Mouse (Mus musculus): ENCODE measurements around the gene Lhx2. TPM values are rescaled to one million over a fixed set of nuclear protein-coding genes. Genes with fewer than 3 reads are reported as not detected.

Gene Lhx2
- polyA plus RNA-seq, 1 experiment from 2014 or later, result 0.70 TPM

GRCm38 (mm10) chr2:38346881-38347764, 8.0 kb downstream of the Lhx2 start:
- Histone ChIP-seq H3K36me3 (no peaks in the 10 kb centered on the region), H3K9ac (no peak overlapping the region), H3K4me2 (peak overlapping the region; percentile 66; the same call in 1 of the 2 replicates), H3K27ac (ENCODE audit: poor library complexity, severe bottlenecking) (no peak overlapping the region), H3K27me3 (replicated peaks) (peaks cover 90% of the 10 kb centered on the region), H3K4me3 (0 out of 2 replicates have a peak overlapping the region, but pooled peaks have one; percentile 40), H3K4me1 (replicated peaks) (peaks cover 30% of the 10 kb centered on the region), H3K9me3 (replicated peaks) (no peaks in the 10 kb centered on the region)
- WGBS, result 2% methylated on average over 15 of the region's 15 CpGs
- no peak for ATAC-seq (ENCODE audit: insufficient number of reproducible peaks, low FRiP score)

- H3K9ac ChIP-seq, result 0 out of 2 replicates have a peak overlapping the region, but pooled peaks have one; percentile 25
- H3K4me2 ChIP-seq, result peak overlapping the region; percentile 66
- H3K9me3 ChIP-seq (replicated peaks), result no peaks in the 10 kb centered on the region
- peaks cover 93% of the 10 kb centered on the region for H3K27me3 ChIP-seq (replicated peaks)
- H3K4me3 ChIP-seq, result peak overlapping the region; percentile 40
- peaks cover 32% of the 10 kb centered on the region for H3K4me1 ChIP-seq (replicated peaks)
- H3K27ac ChIP-seq (ENCODE audit: poor library complexity, severe bottlenecking), result no peak overlapping the region
- no peaks in the 10 kb centered on the region for H3K36me3 ChIP-seq
- no peak for ATAC-seq (ENCODE audit: insufficient number of reproducible peaks, low FRiP score)
- under 1% methylated on average over 53 of the region's 54 CpGs for WGBS
Observed at GRCm38 (mm10) chr2:38347811-38348551, 8.9 kb downstream of the Lhx2 start.

DNA sequence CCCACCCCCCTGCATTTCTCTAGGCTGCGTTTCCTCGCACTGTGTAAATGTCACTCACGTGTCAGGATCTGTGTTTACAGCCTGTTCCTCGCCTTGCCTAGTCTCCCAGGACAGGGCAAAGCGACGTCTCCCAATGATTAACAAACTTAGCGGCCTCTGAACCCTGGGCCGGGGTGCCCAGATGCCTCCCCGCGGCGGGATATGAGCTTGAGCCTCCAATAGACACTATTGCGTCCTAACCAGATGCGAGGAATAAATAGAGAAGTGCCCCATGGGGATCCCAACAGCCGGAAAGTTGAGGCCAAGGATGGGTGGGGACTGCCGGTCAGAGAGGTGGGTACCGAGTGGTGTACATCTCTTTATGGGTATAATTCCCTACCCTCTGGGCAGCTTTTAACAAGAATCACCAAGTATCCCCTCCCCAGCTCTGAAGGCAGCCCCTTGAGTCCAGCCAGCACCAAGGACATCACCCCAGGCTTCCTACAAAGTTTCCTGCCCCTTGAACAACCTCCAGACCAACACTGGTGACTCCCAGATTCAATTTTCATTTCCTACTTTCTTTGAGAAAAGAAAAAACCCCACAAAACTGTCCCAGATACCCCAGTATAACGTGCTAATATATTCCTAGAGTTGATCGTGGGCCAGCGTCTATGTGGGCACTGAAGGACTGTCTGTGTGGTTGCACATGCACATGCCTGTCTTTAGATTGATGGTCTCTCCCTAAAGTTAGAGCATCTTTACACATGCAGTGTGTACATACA, 9.8 kb downstream of the Lhx2 start:
- WGBS, result 2% methylated on average over 19 of the region's 19 CpGs
- Histone ChIP-seq H3K4me1 (replicated peaks) (peaks cover 32% of the 10 kb centered on the region), H3K4me3 (no peak overlapping the region), H3K27me3 (replicated peaks) (peaks cover 93% of the 10 kb centered on the region), H3K4me2 (no peak overlapping the region), H3K36me3 (no peaks in the 10 kb centered on the region), H3K9ac (no peak overlapping the region), H3K9me3 (replicated peaks) (no peaks in the 10 kb centered on the region), H3K27ac (ENCODE audit: poor library complexity, severe bottlenecking) (no peak overlapping the region)
- no peak for ATAC-seq (ENCODE audit: insufficient number of reproducible peaks, low FRiP score)

GRCm38 (mm10) chr2:38349447-38350350, 10.6 kb downstream of the Lhx2 start:
- Histone ChIP-seq H3K36me3 (no peaks in the 10 kb centered on the region), H3K4me3 (no peak overlapping the region; the same call in 1 of the 2 replicates), H3K4me1 (replicated peaks) (peaks cover 35% of the 10 kb centered on the region), H3K4me2 (peak overlapping the region; percentile 66; the same call in 1 of the 2 replicates), H3K27me3 (replicated peaks) (peaks cover 94% of the 10 kb centered on the region), H3K9ac (no peak overlapping the region), H3K27ac (ENCODE audit: poor library complexity, severe bottlenecking) (no peak overlapping the region), H3K9me3 (replicated peaks) (no peaks in the 10 kb centered on the region)
- WGBS, result 9% methylated on average over 12 of the region's 12 CpGs
- ATAC-seq (ENCODE audit: insufficient number of reproducible peaks, low FRiP score), result no peak

DNA sequence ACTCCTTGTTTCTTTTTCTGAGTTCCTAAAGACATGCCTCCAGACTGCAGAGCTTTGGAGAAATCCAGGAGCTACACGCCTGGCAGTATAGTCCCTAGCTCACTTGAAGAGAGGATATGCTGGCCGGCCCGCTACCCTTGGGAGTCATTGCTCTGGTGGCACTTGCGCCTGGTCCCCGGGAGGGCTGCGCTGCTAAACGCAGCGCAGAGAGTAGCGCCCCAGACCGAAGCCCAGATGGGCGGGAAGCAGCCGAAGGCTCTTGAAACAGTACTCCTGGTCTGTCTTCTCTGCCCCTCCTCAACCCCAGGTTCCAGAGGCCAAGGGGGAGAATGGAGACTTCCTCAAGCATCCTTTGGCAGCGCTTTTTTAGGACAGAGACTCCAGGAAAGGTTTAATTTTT, 11.3 kb downstream of the Lhx2 start:
- H3K9ac ChIP-seq, result no peak overlapping the region
- ATAC-seq (ENCODE audit: insufficient number of reproducible peaks, low FRiP score), result no peak
- WGBS, result under 1% methylated on average over 13 of the region's 13 CpGs
- peak overlapping the region; percentile 66 for H3K4me2 ChIP-seq
- no peak overlapping the region for H3K27ac ChIP-seq (ENCODE audit: poor library complexity, severe bottlenecking)
- peaks cover 37% of the 10 kb centered on the region for H3K4me1 ChIP-seq (replicated peaks)
- peak overlapping the region; percentile 44 for H3K4me3 ChIP-seq
- H3K9me3 ChIP-seq (replicated peaks), result no peaks in the 10 kb centered on the region
- H3K27me3 ChIP-seq (replicated peaks), result peaks cover 94% of the 10 kb centered on the region
- no peaks in the 10 kb centered on the region for H3K36me3 ChIP-seq

GRCm38 (mm10) chr2:38350796-38351195, 11.7 kb downstream of the Lhx2 start:
- ATAC-seq (ENCODE audit: insufficient number of reproducible peaks, low FRiP score), result peak; percentile 85
- H3K9me3 ChIP-seq (replicated peaks), result no peaks in the 10 kb centered on the region
- H3K4me2 ChIP-seq, result peak overlapping the region; percentile 66
- WGBS, result 0% methylated on average over 22 of the region's 37 CpGs
- peaks cover 90% of the 10 kb centered on the region for H3K27me3 ChIP-seq (replicated peaks)
- H3K4me1 ChIP-seq (replicated peaks), result peaks cover 37% of the 10 kb centered on the region
- H3K9ac ChIP-seq, result no peak overlapping the region
- no peaks in the 10 kb centered on the region for H3K36me3 ChIP-seq
- H3K27ac ChIP-seq (ENCODE audit: poor library complexity, severe bottlenecking), result no peak overlapping the region
- H3K4me3 ChIP-seq, result peak overlapping the region; percentile 44

GRCm38 (mm10) chr2:38351641-38352320, 12.7 kb downstream of the Lhx2 start:
- WGBS, result 1% methylated on average over 54 of the region's 57 CpGs
- Histone ChIP-seq H3K9ac (no peak overlapping the region; the same call in 1 of the 2 replicates), H3K4me3 (peak overlapping the region; percentile 44), H3K27ac (ENCODE audit: poor library complexity, severe bottlenecking) (no peak overlapping the region), H3K27me3 (replicated peaks) (peaks cover 86% of the 10 kb centered on the region), H3K9me3 (replicated peaks) (no peaks in the 10 kb centered on the region), H3K4me2 (peak overlapping the region; percentile 66), H3K4me1 (replicated peaks) (peaks cover 43% of the 10 kb centered on the region), H3K36me3 (no peaks in the 10 kb centered on the region)
- ATAC-seq (ENCODE audit: insufficient number of reproducible peaks, low FRiP score), result no peak

DNA sequence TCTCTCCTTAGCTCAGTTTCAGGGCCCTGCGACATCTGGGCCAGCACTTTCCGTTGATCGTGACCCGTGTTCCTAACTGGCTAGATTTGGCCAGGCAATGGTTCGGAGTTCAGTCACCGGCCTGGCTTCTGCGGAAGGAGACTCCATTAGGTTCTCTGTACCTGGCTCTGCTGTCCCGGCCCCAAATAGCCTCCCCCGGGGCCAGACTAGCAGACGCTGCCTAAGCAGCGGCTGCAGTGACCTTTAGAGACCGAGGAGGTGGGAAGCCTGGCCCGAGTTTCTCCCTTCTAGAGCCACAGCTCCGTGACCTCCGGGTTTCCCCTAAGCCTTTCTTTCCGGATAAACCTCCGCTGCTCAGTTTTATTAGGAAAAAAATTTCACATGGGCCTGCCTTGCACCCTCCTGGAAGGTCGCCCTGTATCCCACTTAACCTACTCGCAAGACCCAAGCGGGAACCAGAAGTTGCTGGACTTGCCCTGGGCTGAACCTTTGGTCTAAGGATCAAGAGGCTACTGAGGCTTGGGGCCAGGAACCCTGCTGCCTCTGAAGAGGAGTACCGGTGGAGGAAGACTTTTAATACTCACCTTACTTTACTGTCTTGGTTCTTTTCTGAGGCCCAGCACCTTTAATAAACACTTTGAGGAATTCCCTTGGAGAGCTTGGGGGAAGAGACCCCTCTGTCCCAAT, 13.4 kb downstream of the Lhx2 start:
- Histone ChIP-seq H3K9me3 (replicated peaks) (no peaks in the 10 kb centered on the region), H3K4me1 (replicated peaks) (peaks cover 49% of the 10 kb centered on the region), H3K27me3 (replicated peaks) (peaks cover 88% of the 10 kb centered on the region), H3K27ac (ENCODE audit: poor library complexity, severe bottlenecking) (no peak overlapping the region), H3K9ac (no peak overlapping the region), H3K4me2 (peak overlapping the region; percentile 66), H3K36me3 (no peaks in the 10 kb centered on the region), H3K4me3 (peak overlapping the region; percentile 44)
- 2% methylated on average over 21 of the region's 21 CpGs for WGBS
- no peak for ATAC-seq (ENCODE audit: insufficient number of reproducible peaks, low FRiP score)

- no peaks in the 10 kb centered on the region for H3K9me3 ChIP-seq (replicated peaks)
- H3K4me2 ChIP-seq, result no peak overlapping the region
- WGBS, result 12% methylated on average over 10 of the region's 10 CpGs
- peaks cover 46% of the 10 kb centered on the region for H3K4me1 ChIP-seq (replicated peaks)
- H3K27me3 ChIP-seq (replicated peaks), result peaks cover 89% of the 10 kb centered on the region
- no peak for ATAC-seq (ENCODE audit: insufficient number of reproducible peaks, low FRiP score)
- no peak overlapping the region for H3K4me3 ChIP-seq
- no peaks in the 10 kb centered on the region for H3K36me3 ChIP-seq
- no peak overlapping the region for H3K9ac ChIP-seq
- no peak overlapping the region for H3K27ac ChIP-seq (ENCODE audit: poor library complexity, severe bottlenecking)
Observed at GRCm38 (mm10) chr2:38353008-38353379, 13.9 kb downstream of the Lhx2 start.
